Mouse (Mus musculus): ENCODE measurements around the gene Gm6502. TPM values are rescaled to one million over a fixed set of nuclear protein-coding genes. Genes with fewer than 3 reads are reported as not detected.
"Not testable (repeated sequence)": the region's sequence is repeated elsewhere in the genome, so short reads cannot be mapped to it uniquely, and the experiment has no call there.

Gm6502 gene
- not detected in 2 replicates for polyA plus RNA-seq (2012; rRNA removed)

DNA sequence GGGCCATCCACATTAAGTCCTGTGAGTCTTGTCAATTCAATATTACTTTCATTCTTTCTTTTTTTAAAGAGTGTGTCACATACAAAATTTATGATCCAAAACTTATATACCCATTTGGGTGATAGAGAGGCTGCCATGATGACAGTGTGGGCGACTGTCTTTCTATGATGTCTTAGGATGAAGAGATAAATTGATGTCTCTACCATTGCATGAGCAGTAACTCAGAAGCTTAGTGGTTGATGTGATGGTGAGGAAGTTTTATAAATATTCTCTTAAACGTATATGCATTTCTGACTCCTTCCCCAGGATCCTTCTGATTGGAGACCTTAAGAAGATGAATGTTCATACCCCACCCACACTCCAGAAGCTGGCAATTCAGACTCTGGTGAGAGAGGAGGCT lies at the start of gene Gm6502:
Gm6502 (plus strand) TSS at position 301 of the 400 bp plus-strand sequence.
- DNase-seq (ENCODE audit: low read depth): not testable (repeated sequence)

DNA sequence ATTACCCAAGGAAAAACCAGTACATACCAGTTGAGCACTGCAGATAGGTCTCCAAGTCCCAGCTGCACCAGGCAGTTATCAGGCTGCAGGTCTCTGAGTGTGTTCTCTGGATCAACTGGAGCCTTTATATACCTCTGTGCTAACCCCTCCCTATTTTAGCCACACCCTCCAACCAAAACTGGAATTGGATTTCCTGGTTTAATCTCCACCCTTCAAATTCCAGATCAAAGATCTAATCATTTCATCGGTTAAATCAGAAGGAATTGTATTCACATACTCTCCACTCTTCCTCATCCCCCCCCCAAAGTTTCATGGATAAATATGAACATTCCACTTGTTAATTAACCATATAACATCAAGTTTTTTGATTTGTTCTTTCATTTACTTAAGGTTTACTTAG lies 7.5 kb upstream of the Gm6502 start, which contains the start of gene A430089I19Rik:
A430089I19Rik (minus strand) TSS at position 101 of the 400 bp plus-strand sequence.
- not testable (repeated sequence) for DNase-seq (ENCODE audit: low read depth)

DNA sequence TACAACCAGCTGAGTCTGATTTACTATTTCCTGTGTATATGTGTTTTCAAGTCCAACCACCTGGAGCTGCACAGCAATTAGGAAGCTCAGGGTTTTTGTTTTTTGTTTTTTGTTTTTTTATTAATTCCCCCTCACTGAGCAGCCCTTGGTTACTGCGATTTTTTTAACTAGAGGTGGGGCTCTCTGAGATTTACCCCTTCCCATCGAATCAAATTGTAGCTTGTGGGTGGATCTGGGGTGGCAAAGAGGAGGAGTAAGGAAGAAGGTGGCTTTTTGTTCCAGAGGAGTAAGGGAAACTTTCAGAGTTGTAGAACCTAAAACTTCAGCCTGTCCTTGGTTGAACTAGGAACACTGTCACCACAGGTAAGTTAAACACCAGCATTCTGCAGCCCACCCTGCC lies 25.2 kb downstream of the Gm6502 start, which contains the start of gene AA792892:
AA792892 (plus strand) TSS at position 301 of the 400 bp plus-strand sequence.
- not testable (repeated sequence) for DNase-seq (ENCODE audit: low read depth)

Other genes with a start within 250 kb of the Gm6502 start
- gene BC061212, start 243.9 kb upstream of the Gm6502 start, polyA plus RNA-seq (2012; rRNA removed): not detected in 2 replicates
- gene Gm6351, start 238.1 kb upstream of the Gm6502 start, polyA plus RNA-seq (2012; rRNA removed): not detected in 2 replicates
- not detected in 2 replicates for gene Gm3106, start 96.4 kb upstream of the Gm6502 start, polyA plus RNA-seq (2012; rRNA removed)
- not detected in 2 replicates for gene A430089I19Rik, start 7.6 kb upstream of the Gm6502 start, polyA plus RNA-seq (2012; rRNA removed)
- not detected in 2 replicates for gene AA792892, start 25.3 kb downstream of the Gm6502 start, polyA plus RNA-seq (2012; rRNA removed)
- not detected in 2 replicates for gene Gm7682, start 131.3 kb downstream of the Gm6502 start, polyA plus RNA-seq (2012; rRNA removed)
- not detected in 2 replicates for gene Gm3139, start 211.9 kb downstream of the Gm6502 start, polyA plus RNA-seq (2012; rRNA removed)